Mouse (Mus musculus) heart, adult 18-20 months (tissue): Measurements from ENCODE around the gene Olfr951. TPM values are rescaled to one million over a fixed set of nuclear protein-coding genes. Genes with fewer than 3 reads are reported as not detected.

Experiments used
- DNase-seq, 2 experiments: peaks; one replicate each; pipeline ENCODE4 v3.0.0; 2021 to 2022; ENCODE audit warnings: mixed read lengths in 1 of 2
- long read RNA-seq, 2 experiments: library from polyadenylated mRNA; stranded (forward); transcript quantifications; one replicate each; pipeline ENCODE4 v2.0.0; 2021
- total RNA-seq, 2 experiments: library from RNA; stranded (reverse); gene quantifications; 2 replicates each; pipeline ENCODE4 v1.2.3; 2021

Gene Olfr951
- total RNA-seq = not detected
- long read RNA-seq, experiment 1 = 0 reads
- long read RNA-seq, experiment 2 = 0 reads

- no peak for DNase-seq
Measured at GRCm38 (mm10) chr9:39387110-39387509, at the start of gene Olfr951. Gene Olfr951 (plus strand): TSS chr9:39387410.

DNA sequence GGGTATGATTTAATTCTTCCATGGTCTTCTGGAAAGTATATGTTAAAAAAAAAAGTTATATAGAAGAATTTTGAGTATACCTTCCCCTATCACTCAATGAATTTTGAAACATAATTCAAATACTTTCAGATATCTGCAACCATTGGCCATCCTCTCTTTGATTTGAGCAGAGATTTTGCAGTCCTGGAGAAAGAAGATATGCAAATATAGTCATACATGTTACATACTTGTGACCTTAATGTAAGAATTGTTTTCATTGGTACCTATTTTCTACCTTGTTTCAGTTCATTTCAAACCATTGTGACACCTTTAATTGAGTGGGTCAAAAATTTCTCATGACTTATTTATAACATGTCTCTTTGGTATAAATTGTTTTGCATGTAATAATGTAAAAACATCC lies 39.8 kb downstream of the Olfr951 start, which contains the start of gene Olfr952:
Olfr952 (minus strand) TSS at position 101 of the 400 bp plus-strand sequence.
- DNase-seq = no peak

Other genes starting within 250 kb of the Olfr951 start
- not detected for gene Olfr943, start 221.1 kb upstream of the Olfr951 start, total RNA-seq
- not detected for gene Olfr944, start 185.5 kb upstream of the Olfr951 start, total RNA-seq
- gene Olfr1537, start 137.4 kb upstream of the Olfr951 start, total RNA-seq = not detected
- gene Olfr945, start 110.6 kb upstream of the Olfr951 start, total RNA-seq = not detected
- not detected for gene Olfr948, start 61.4 kb upstream of the Olfr951 start, total RNA-seq
- not detected for gene Olfr952, start 39.7 kb downstream of the Olfr951 start, total RNA-seq
- not detected for gene Olfr954, start 69.3 kb downstream of the Olfr951 start, total RNA-seq
- gene Olfr955, start 84.5 kb downstream of the Olfr951 start, total RNA-seq = not detected
- not detected for gene Olfr44, start 106.6 kb downstream of the Olfr951 start, total RNA-seq
- gene Olfr957, start 128.4 kb downstream of the Olfr951 start, total RNA-seq = not detected
- gene Olfr958, start 166.6 kb downstream of the Olfr951 start, total RNA-seq = not detected
- gene Olfr959, start 188.2 kb downstream of the Olfr951 start, total RNA-seq = not detected
- gene AW551984, start 217.0 kb downstream of the Olfr951 start, total RNA-seq = under 1 TPM; 0.13 to 0.22 TPM
- gene Olfr148, start 223.2 kb downstream of the Olfr951 start, total RNA-seq = not detected
- gene Olfr960, start 234.0 kb downstream of the Olfr951 start, total RNA-seq = not detected